Comparison of ENCODE assay signal across 19 mouse cellular contexts in genomic region chr1:69089331-69089730, GRCm38 (mm10). TPM values are rescaled to one million over a fixed set of nuclear protein-coding genes. Genes with fewer than 3 reads are reported as not detected.
DNase-seq lines count a peak whose midpoint lies in the region; ATAC-seq and TF ChIP-seq lines count a peak whose summit lies in the region.
"Had no signal": no experiment of that assay in that cellular context is flagged by ENCODE, and none has a peak within 500 bp of the region (broad histone marks: within the 10 kb centered on the region; RNA-seq: fewer than 3 reads in every experiment).

No protein-coding gene starts in this region.

- CTCF ChIA-PET in Patski (lab: Charles Lee) = interaction anchor here (1.5 to 2.0 kb wide), 4 partner anchors 11 to 125 kb away, joined by 3 to 6 read pairs (median 4); no protein-coding TSS in a partner anchor

- in situ Hi-C loops in Patski (cut with MboI; ENCODE audit: low pct_unique_long_range_greater_than_20kb) = no loop called here

- no peak for ATAC-seq in Patski
- ATAC-seq: forebrain, embryonic 16.5 days; hindbrain, embryonic 16.5 days had no signal

- no peaks in the 10 kb centered on the region for H3K27me3 ChIP-seq in Patski
- H3K27me3 ChIP-seq: embryonic facial prominence, embryonic 13.5 days; forebrain, embryonic 12.5 days; heart, embryonic 13.5 days; hindbrain, embryonic 12.5 days had no signal

- POLR2A ChIA-PET in Patski (lab: Charles Lee) = no interaction called here

- TF ChIP-seq CTCF in layer of hippocampus, adult 2 months (conservative IDR thresholded peaks at IDR 0.05) = peak; percentile 28; the same call in 1 of the 2 replicates
- peak; percentile 45 for TF ChIP-seq CTCF in Patski (IDR thresholded peaks at IDR 0.05)

- no peak overlapping the region for H3K4me3 ChIP-seq in layer of hippocampus, adult 2 months
- H3K4me3 ChIP-seq: embryonic facial prominence, embryonic 13.5 days; forebrain, embryonic 12.5 days; heart, embryonic 13.5 days; hindbrain, embryonic 12.5 days had no signal

- peak; percentile 36 to 53 for DNase-seq in cerebellum, postnatal 25 days
- no peak for DNase-seq in cerebellum, adult 8-10 months
- DNase-seq in layer of hippocampus, adult 2 months (ENCODE audit: low spot score in 2 of 2) = no peak
- DNase-seq in layer of hippocampus, adult 8-10 months (ENCODE audit: low spot score in 2 of 2) = no peak
- no peak for DNase-seq in Patski (ENCODE audit: low read depth, low spot score)
- DNase-seq in brain, adult 2 months (ENCODE audit: low read depth, low spot score) = peak; percentile 28
- no peak for DNase-seq in heart, adult 18-20 months
- DNase-seq: adrenal gland, postnatal 10 days; cerebellum, adult 9-11 months; gastrocnemius, postnatal 10 days; heart, postnatal 36 days; kidney, adult 11 months had no signal

- no peak overlapping the region for H3K27ac ChIP-seq in layer of hippocampus, adult 2 months
- H3K27ac ChIP-seq: embryonic facial prominence, embryonic 13.5 days; forebrain, embryonic 12.5 days; hindbrain, embryonic 12.5 days had no signal

RNA-seq across cellular contexts. Expression of gene Erbb4, which starts 18.5 kb away (rescaled TPM):
- 10 to 100 TPM; 46.2 to 48.6 TPM for total RNA-seq in layer of hippocampus, adult 2 months (2021)
- total RNA-seq in layer of hippocampus, adult 8-10 months (2022) = 10 to 100 TPM; 43.8 to 51.8 (median 48.4) TPM
- polyA plus RNA-seq in Patski (2021) = 10.3 TPM
- 10 to 100 TPM; 11.4 to 12.4 TPM for total RNA-seq in heart, adult 18-20 months (2021)
- total RNA-seq: ES-E14 had no signal

Comparison
In these comparisons a context has a peak if more than half of its experiments do, and no peak if none do; other contexts are left out.
1. DNase-seq: peak in cerebellum, postnatal 25 days (2 of 2) and brain, adult 2 months (single experiment); none in cerebellum, adult 8-10 months (single experiment), layer of hippocampus, adult 2 months (0 of 2), layer of hippocampus, adult 8-10 months (0 of 2), Patski (single experiment) and heart, adult 18-20 months (0 of 2).